Mouse (Mus musculus) kidney, postnatal 4 days (tissue): ENCODE data around the gene Cemip2.

Experiments used
- DNase-seq, 2 experiments: peaks; one replicate each; pipeline ENCODE4 v3.0.0; 2021; ENCODE audit warnings: mixed read lengths in 2 of 2

The Cemip2 gene

GRCm38 (mm10) chr19:21778147-21778917 lies at the start of gene Cemip2:
Gene Cemip2 (plus strand): TSS chr19:21778342.
- DNase-seq = peak; percentile 99 to 100

GRCm38 (mm10) chr19:21728342-21728741 lies 49.8 kb upstream of the Cemip2 start:
- no peak for DNase-seq

GRCm38 (mm10) chr19:21731887-21732286 lies 46.3 kb upstream of the Cemip2 start:
- no peak for DNase-seq

- no peak for DNase-seq
Measured at GRCm38 (mm10) chr19:21733176-21733575, 45.0 kb upstream of the Cemip2 start.

GRCm38 (mm10) chr19:21734112-21734511 lies 44.0 kb upstream of the Cemip2 start:
- peak; percentile 41 to 43 for DNase-seq

DNA sequence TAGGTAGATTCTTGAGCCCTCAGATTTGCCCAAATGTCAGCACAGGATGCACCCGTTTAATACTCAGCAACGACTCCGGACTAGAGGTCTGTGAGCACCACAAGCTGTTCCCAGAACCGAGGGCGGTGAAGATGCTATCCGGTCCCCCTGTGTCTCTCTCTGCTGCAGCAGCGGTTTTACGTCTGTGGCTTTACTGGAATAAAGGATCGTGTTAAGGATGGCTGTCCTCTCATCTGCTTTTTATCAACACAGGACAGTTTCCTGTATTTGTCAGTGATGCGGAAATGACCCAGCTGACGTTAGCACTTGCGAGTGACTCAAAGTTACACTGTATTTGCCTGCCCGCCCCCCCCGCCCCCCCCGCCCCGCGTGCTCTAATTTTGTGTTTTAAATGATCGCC lies 40.7 kb upstream of the Cemip2 start:
- DNase-seq = peak; percentile 40 to 57

DNA sequence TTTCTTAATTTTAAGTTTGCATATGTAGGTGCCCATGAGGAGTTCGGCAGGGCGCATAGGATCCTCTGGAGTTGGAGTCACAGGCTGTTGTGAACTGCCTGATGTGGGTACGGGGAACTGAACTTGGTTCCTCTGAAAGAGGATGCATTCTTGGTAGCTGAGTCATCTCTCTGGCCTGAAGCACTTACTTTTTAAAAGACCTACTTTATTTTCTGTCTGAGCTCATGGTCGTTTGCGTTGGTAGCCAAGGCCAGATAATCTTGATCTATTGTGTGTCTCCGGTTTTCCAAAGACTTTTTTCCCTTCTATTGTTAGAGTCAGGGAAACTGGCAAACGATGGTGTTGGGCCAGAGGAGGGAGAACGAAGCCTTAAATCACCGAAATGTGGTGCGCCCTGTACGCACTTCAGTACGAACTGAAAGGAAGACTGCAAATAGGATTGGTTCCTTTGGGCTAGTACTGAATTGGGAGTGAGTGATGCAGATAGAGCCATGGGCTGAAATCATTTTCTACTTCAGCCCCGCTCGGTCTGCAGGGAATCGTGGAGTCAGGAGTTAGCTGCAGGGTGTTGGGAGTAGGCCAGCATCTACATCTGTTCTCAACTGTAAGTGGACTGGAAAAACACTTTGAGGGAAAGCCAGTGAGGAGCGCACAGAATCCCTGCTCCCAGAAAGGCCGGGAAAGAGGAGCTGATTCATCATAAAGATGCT lies 40.1 kb upstream of the Cemip2 start:
- DNase-seq = peak; percentile 60 to 71

- no peak for DNase-seq
Measured at GRCm38 (mm10) chr19:21738591-21739280, 39.4 kb upstream of the Cemip2 start.

DNA sequence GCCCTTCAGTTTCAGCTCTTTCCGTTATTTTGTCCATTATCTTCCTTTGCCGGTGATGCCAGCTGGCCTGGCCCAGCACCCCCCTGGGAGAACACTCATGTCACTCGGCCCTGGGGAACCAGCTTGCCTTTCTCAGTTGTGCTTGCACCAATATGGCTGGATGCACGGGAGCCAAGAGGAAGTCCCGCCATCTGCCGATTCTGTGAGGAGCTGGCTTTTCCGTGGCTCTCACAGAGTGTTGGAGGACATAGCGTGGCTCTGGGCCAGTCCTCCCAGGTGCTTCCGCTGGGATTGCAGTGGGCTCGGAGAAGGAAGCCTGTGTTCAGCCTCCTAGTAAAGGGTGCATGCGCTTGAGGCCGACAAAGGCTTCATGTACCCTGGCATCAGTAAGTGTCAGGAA lies 36.0 kb upstream of the Cemip2 start:
- no peak for DNase-seq

DNA sequence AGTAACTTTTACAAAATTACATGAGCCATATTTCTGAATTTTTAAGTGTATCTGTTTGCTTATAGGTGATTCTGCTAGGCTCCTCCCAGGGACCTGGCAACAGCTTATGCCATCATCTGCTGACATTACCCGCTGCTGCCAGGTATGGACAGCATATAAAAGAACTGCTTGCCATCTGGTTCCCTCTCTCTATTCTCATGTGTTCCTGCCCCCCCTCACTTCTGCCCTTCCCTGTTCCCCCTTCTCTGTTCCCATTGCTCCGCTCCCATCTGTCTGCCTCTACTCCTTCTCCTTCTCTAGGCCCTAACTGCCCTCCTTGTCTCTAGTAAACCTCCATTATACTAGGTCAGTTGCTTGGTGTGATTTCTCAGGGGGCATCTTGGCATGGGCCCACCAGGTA lies 32.6 kb upstream of the Cemip2 start:
- DNase-seq = no peak

- DNase-seq = peak; percentile 72 to 79
Measured at GRCm38 (mm10) chr19:21747356-21747755, 30.8 kb upstream of the Cemip2 start.

DNA sequence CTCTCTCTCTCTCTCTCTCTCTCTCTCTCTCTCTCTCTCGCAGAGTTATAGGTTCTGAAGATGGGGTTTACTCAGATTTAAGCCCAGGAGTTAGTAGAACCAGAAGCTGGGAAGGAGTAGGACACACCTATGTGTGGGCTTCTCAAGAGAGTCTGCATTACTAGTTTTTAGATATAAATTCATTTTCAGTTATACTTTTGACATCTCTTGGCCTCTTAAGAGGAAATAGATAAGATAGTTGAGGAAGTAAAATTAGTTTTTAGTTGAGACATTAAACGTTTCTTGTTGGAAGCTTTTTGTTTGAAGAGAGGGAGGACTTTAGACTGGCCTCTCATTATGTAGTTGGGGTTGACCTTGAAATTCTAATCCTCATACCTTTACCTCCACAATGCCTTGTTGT lies 28.0 kb upstream of the Cemip2 start:
- no peak for DNase-seq

DNA sequence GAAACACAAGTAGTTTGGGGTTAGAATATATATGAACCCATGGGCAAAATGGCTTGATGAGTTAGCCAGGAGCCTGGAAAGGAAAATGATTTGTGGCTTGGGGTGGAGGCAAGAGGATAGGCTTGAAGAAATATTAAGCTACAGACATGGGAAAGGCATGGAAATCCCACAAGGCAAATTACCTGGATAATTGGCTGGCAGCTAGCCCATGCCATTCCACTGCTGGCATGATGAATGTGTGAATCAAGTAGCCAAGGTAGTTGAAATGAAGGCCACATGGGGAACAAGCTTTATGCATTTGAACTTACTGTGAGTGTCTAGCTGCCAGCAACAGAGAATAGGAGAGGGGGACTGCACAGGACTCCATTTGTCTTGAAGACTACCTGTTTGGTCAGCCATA lies 16.5 kb upstream of the Cemip2 start:
- DNase-seq = no peak

- DNase-seq = no peak
Measured at GRCm38 (mm10) chr19:21764013-21764412, 14.1 kb upstream of the Cemip2 start.

- no peak for DNase-seq
Measured at GRCm38 (mm10) chr19:21764738-21765137, 13.4 kb upstream of the Cemip2 start.

DNA sequence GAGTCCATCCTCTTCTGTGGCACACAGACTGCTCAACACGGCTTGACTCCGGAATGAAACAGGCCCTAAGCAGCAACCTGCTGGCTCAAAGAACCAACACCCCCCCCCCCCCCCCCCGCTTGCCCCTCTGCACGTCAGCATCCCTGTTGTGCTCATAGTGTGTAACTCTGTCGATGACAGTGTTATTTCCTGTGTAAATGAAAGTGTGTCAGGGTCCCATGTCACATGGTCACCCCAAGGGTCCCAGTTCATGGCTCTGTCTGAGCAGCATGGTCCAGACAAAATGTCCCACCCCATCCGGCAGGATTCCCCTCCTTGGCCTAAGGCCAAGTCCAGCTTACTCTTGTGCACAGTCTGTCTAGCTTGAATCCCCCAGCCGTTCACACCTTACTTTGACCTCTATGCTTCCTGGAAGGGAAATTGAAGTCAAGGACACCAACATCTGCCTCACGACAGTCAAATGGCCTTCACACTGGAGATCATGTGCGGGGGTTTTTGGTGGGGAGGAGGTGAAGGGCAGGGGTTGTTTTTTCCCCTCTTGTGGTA lies 10.6 kb upstream of the Cemip2 start:
- peak; percentile 6 to 31 for DNase-seq

DNA sequence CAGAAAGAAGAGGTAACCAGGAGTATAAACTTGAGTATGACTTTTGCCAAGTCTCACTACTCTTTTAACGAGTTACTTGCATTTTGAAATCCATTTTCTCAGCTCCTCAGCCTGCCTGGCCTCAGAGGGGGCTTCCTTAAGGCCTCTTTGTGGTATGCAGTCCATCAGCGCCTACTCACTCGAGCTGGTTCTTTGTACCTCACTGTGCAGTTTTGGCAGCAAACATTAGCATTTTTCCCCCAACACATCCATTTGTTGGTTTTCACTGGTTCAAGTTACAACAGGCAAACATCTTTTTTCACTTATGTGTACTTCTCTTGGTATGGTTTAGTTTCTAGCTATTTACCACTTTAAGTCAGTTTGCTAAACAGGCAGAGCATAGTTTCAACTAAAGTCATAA lies 8.3 kb upstream of the Cemip2 start:
- no peak for DNase-seq

GRCm38 (mm10) chr19:21771586-21771985 lies 6.6 kb upstream of the Cemip2 start:
- no peak for DNase-seq

DNA sequence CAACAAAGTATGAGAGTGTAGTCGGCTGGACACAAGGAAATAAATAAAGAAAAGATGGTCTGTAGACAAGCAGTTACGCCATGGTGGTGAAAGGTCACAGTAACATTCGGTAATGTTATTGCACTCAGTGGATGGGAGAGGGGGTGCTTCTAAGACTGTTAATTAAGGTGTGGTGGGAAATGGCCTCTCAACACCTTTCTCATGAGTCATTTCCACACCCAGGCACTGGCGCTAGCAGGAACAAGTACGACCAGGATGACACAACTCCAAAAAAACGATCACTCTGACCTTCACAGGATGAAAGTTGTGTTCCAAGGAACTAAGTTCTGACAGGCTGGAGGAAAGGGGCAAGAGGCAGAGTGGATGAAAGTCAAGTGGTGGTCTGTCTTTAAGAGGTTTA lies 4.5 kb upstream of the Cemip2 start:
- no peak for DNase-seq

DNA sequence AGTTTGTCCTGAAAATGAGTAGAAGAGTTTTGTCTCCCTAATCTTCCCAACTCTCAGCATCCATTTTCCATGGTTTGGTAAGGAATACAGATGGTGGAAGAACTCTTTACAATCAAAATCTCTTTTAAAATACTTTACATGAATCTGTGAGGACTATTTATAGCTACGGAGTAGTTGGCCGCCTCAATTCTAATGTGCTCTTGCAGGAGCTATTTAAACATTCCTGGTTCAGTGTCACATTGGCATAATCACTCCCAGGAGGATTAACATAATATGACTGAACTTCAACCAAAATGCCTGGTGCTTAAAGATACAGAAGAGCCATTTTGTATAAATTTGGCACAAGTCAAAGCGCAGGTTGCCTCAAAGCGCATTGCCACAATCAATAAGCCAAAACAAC lies 2.5 kb upstream of the Cemip2 start:
- no peak for DNase-seq

- DNase-seq = no peak
Measured at GRCm38 (mm10) chr19:21776671-21777070, 1.5 kb upstream of the Cemip2 start.

- DNase-seq = peak; percentile 56 to 66
Measured at GRCm38 (mm10) chr19:21777171-21777731, 891 bp upstream of the Cemip2 start.

GRCm38 (mm10) chr19:21779106-21779505 lies 964 bp downstream of the Cemip2 start:
- DNase-seq = no peak
